Mouse (Mus musculus) kidney, adult 9 months (tissue): ENCODE measurements around the gene Gm49342.
"Not testable (repeated sequence)": the region's sequence is repeated elsewhere in the genome, so short reads cannot be mapped to it uniquely, and the experiment has no call there.

Experiments used
- DNase-seq: peaks from one replicate; pipeline ENCODE4 v3.0.0; 2022

Gene Gm49342

DNA sequence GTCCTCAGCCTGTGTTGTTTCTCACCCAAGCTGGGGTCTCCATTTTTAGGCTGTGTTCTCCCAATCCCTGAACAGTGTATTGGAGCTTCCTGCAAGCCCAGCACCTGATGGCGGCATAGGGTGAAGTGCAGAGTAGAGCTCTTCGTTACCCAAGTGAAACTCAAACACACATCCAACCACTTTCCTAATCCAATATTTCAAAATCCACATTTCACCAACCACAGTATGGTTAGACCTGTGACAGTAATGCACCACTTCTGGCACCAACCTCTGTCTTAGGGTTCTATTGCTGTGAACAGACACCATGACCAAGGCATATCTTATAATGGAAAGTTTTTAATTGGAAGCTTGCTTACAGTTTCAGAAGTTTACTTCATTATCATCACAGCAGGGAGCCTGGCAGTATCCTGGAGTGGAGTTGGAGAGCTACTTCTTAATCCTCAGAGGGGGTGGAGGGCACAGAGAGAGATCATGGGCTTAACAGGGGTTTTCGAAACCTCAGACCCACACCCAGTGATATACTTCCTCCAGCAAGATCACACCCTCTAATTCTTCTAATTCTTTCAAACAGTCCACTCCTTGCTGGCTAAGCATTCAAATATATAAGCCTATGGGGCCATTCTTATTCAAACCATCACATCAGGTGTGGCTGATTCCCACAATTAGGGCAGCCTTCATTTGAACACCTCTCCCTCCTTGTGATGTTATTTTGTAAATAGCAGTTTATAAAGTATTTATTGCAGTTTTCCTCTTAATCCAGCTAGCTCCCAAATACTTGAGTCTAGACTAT lies 6.0 kb upstream of the Gm49342 start:
- DNase-seq = no peak

DNA sequence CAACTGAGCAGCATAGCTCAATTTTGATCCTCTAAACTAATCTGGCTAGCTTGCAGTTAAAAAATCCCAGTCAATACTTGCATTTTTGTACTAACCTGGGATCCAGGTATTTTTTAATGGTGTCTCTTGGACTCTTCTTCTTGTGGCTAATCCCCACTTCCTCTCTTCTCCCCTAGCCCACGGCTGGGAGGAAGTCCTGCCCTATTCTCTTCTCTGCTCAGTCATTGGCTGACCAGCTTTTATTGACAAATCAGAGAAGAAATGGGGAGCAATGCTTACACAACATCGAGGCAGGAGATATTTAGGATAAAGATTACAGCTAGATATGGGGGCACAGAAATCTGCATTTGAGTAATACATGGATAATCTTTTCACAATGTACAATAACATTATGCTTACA lies 5.4 kb upstream of the Gm49342 start:
- DNase-seq = no peak

DNA sequence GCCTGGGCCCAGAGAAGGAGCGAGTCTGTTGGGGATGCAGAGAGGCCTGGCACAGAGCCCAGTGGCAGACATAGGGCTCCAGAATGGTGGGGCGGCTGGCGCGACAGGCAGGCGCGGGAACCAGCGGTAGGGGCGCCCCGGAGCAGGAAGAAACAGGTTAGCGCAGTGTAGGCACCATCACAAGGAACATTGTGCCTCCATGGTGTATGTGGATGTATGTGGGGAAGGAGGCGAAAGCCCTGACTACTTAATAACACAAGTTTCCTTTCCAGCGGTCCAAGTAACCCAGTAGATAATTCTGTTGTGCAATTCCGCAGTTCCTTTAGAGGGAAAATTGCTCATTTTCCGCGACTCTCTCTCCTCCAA lies 334 bp downstream of the Gm49342 start:
- not testable (repeated sequence) for DNase-seq

DNA sequence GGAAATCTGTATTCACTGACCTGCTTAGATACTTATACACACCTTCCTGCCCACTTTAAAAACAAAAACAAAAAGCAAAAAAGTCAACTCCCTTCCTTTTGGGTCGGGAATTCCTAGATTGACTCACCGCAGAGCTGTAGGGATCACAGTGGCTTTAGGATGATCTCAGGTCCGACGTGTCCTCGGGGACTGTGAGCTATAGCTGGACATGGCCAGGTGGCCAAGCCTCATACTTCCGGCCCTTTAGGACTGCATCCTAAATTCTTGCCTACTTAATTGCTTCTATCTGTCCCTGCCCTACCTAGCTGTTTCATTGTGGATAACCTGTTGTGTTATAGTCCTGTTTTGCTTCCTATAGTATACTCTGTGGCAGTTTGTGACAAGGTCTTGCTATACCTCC lies 764 bp downstream of the Gm49342 start:
- not testable (repeated sequence) for DNase-seq

DNA sequence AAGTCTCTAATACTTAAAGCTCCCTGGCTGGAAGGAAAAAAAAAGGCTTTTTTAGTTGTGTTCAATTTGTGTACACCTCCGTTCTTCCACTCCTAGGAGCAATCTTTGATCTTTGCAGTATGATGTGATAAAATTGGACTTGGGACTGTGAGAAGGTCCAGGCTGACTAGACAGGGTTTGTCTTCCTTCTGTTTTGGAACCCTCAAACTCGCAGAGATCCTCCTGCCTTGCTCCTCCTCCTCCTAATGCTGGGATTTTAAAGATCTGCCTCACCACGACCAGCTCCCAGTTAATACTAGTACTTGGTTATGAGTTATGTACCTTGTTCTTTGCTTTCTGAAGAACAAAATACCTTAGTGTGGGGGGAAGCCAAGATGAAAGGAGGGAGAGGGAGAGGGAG lies 1.2 kb downstream of the Gm49342 start:
- peak; percentile 52 for DNase-seq

DNA sequence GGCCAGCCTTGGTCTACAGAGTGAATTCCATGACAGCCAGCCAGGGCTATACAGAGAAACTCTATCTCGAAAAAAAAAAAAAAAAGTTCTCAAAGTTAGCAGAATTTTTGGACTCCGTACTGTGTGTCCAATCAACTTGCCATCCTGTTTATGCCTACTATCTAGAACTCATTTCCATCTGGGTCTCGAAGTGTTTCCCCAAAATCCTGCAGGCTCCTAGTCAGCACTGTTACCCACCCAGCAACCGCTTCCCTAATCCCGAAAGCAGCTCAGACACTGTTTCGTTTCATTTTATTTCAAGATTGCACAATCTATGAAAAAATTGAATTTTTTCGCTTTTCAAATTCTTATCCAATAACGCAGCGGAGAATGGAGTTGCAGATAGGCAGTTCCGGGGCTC lies 11.2 kb downstream of the Gm49342 start:
- DNase-seq = no peak

DNA sequence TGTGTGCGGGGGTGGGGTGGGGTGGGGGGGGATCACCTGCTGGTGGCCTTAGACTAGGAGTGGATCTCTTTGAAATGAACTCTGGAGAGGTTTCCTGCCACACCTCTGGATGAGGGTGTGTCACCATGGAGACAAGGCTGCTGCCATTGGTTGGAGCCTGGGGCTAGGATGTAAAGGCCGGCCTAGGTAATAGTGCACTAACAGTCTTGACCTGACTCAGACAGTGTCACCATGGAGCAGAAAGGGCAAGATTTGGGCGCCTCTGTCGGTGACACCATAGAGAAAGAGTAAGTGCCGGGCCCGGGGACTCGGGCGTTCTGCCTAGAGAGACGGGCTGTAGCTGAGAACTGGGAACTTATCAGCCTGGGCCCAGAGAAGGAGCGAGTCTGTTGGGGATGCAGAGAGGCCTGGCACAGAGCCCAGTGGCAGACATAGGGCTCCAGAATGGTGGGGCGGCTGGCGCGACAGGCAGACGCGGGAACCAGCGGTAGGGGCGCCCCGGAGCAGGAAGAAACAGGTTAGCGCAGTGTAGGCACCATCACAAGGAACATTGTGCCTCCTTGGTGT lies 11.7 kb downstream of the Gm49342 start, which contains the start of gene Pnp2:
Pnp2 (plus strand) TSS at position 51 of the 567 bp plus-strand sequence.
- DNase-seq = peak; percentile 62

DNA sequence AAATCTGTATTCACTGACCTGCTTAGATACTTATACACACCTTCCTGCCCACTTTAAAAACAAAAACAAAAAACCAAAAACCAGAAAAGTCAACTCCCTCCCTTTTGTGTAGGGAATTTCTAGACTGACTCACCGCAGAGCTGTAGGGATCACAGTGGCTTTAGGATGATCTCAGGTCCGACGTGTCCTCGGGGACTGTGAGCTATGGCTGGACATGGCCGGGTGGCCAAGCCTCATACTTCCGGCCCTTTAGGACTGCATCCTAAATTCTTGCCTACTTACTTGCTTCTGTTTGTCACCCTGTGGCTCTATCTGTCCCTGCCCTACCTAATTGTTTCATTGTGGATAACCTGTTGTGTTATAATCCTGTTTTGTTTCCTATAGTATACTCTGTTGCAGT lies 12.4 kb downstream of the Gm49342 start:
- not testable (repeated sequence) for DNase-seq

DNA sequence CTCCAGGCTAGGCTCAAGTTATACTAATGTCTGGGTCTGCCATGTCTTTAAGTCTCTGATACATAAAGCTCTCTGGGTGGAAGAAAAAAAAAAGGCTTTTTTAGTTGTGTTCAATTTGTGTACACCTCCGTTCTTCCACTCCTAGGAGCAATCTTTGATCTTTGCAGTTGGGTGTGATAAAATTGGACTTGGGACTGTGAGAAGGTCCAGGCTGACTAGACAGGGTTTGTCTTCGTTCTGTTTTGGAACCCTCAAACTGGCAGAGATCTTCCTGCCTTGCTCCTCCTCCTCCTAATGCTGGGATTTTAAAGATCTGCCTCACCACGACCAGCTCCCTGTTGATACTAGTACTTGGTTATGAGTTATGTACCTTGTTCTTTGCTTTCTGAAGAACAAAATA lies 12.8 kb downstream of the Gm49342 start:
- DNase-seq = peak; percentile 52

DNA sequence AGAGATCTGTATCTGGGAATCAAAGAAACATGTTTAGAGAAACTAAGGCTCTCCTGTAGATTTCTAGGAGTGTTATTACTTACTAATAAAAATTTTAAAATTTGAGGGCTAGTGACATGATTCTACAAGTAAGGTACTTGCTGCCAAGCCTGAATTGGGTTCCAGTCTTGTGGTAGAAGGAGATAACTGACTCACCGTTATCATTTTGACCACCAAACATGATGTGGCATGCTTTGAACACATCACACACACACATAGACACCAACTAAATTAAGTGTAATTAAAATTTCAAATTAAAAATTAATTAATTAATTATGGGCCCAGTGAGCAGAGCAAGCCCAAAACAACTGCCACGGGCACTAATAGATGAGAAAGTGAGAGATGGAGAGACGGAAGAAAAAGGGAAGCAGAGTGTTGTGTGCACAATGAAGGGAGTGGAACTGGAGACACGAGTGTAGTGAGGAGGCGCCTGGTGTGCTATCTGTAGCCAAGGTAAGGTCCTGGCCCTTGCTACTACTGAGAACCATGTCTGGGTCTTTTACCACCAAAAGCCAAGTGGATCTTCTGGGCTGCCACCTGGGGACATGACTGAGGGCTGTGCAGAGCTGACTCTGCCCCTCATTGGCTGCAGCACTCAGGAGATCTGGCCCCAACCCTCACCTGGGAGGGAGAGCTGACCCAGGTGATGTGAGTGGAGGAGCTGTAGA lies 14.1 kb downstream of the Gm49342 start:
- not testable (repeated sequence) for DNase-seq

DNA sequence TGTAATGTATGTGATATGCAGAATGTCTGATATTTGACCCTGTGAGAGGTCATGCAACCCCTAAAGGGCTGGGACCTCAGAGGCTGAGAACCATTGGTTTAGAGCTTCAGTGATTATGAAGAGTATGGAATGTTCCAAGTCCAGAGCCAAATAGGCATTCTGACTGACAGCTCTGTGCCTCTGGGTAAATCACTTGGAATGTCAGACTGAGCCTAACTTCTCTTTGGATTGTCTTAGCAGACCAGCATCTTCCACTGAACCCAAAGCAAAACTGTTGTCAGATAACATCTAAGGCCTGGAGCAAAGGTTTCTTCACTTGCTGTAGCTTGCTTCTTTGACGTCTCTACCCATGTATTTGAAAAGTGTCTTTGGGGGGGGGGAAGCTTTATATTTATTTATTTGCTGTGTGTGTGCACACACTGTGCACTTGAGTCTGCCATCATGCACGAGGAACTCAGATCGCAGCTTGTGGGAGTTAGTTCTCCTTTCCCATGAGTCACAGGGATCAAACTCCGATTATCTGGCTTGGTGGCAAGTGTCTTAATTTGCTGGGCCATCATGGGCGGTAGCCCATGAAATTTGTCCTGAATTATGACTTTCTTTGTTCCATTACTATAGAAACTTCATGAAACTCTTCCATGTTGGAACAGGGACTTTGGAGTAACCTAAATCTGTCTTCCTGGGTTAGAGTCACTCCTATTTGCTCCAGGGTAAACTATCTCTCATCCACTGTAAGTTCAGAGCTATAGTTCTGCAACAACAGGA lies 24.1 kb downstream of the Gm49342 start:
- DNase-seq = no peak

DNA sequence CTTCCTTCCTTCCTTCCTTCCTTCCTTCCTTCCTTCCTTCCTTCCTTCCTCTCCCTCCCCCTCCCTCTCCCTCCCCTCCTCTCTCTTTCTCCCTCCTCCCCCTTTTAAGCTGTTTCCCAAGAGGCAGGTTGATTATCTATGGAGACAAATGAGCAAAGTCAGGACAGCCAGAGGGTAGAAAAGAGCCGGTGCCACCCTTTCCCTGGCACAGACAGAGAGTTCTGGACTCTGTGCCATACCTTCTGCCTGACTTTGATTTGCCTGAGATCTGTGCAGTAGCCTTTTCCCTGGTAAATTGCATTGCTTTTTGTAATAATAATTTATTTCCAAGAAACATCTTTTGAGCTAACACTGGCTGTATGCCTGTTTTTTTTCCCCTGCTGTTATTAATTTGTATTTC lies 24.7 kb downstream of the Gm49342 start:
- DNase-seq = no peak

DNA sequence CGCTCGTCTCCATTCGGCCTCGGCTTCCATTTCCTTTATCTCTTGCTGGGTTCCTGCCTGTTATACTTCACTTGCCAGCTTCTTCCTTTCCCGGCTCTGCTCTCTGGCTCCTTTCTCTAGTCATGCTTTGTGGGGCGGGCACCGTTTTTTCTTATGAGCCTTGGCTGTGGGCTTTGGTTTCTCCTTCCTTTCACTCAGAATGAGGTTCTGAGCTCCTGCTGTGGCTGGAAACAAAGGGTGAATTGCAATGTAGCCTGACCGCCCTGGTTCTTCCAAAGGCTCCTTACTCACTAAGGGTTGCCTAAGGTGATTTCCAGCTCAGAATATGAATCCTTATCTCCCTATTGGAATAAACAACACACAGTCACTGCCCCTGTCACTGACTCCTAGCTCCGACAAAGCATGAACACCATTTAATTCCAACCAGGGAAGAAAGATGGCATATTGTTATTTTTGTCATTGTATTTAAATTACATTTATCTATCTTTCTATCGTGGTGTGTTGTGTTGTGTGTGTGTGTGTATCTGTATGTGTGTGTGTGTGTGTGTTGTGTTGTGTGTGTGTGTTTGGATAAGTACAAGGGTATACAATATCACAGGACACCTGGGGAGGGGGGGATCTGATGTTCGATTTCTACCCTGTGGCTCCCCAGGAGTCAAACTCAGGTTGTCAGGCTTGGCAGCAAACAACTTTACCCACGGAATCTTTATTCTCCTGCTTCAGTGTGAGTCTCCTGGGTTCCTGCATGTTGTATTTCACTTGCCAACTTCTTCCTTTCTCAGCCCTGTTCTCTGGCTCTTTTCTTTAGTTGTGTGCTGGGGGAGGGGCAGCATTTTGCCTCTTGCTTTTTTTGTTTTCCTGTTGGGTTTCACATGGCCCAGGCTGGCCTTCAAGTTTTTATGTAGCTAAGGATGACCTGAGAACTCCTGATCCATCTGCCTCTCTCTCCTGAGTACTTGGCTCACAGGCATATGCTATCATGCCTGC lies 25.5 kb downstream of the Gm49342 start:
- no peak for DNase-seq

DNA sequence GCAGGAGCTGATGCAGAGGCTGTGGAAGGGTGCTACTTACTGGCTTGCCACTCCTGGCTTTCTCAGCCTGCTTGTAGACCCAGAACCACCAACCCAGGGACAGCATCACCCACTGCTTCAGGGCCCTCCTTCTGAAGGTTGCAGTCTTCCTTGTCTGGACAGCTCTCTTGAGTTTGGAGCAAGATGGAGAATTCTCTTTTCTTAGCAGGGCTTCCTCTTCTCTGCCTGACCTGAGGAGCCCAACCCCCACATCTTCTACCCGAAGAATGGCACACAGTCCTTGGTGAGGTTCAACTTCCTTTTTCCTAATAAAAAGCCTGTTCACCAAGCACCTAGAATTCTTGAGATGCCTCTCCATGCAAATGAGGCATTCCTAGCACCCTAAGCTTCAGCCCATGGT lies 26.5 kb downstream of the Gm49342 start:
- DNase-seq = no peak

DNA sequence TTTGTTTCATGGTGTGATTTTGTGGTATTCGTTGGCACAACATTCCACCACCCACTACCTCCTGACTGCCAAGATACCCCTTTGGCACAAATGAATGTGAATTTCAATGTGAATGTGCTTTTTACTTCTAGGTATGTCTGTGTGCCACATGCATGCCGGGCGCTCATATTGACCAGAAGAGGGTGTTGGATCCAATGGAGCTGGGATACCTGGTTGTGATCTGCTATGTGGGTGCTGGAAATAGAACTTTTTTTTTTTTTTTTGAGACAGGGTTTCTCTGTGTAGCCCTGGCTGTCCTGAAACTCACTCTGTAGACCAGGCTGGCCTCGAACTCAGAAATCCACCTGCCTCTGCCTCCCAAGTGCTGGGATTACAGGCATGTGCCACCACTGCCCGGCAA lies 28.7 kb downstream of the Gm49342 start:
- not testable (repeated sequence) for DNase-seq

DNA sequence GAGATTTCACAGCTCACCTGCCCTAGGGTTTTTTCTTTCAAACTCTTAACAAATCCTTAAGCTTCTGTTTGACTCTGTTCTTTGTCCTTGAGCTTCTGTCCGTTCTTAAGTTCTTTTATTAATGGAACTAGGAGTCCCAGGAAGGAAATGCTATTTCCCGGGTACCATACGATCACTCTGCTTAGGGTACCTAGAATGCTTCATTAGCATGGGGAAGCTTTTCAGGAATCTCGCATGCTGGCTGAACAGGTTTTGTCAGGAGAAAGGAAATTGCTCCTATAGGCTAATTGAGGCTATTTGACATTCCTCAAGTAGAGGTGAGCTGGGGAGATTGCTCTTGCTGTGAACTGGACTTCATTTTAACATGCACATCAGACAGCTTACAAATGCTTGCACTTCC lies 29.4 kb downstream of the Gm49342 start:
- DNase-seq = no peak

DNA sequence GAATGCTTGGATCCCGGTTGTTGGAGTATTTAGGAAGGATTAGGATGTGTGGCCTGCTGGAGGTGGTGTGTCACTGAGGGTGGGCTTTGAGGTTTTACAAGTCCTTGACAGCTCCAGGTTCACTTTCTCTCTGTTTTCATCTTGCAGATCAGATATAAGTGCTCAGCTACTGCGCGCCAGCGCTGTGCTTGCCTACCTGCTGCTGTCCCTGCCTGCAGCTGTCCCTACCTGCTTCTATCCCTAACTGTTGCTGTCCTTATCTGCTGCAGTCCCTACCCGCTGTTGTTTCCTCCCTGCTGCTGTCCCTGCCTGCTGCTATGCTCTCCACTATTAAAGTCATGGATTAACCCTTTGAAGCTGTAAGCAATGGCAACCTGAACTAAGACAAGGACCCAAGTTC lies 30.7 kb downstream of the Gm49342 start:
- DNase-seq = no peak

DNA sequence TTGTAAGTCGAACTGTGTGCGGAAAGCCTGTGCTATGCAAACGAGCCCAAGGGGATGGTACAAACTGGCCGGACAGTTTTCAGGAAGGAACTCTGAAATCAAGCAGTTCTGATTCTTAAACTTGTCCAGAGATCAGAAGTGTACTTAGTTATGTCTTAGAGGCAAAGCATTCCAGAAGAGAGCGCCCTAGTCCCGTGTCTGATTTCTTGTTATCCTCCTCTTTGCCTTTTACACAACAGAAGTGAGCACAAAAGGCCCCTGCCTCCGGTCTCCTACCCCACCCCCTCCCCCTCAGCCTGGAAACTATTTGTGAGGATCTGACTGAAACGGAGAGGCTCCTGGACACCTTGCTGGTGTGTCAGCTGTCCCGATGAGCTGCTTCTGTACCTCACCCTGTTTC lies 32.4 kb downstream of the Gm49342 start:
- peak; percentile 50 for DNase-seq

DNA sequence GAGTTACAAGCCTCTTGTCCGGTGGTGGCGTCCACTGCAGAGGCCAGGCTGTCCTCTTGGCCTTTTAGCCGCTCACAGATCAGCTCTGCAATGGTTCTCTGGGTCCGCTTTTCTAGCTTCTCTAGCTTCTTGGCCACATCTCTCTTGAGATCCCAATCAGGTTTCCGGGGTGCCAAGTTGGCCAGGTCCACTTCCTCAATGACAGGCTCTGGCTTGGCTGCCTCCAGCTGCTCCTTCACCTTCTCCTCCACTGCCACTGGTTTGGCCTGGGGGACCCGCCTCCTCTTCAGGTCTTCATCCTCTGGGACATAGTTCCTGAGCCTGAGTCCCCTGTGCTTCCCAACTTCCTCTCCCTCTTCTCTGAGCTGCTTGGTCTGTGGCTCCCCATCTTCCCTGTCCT lies 34.1 kb downstream of the Gm49342 start:
- DNase-seq = not testable (repeated sequence)

DNA sequence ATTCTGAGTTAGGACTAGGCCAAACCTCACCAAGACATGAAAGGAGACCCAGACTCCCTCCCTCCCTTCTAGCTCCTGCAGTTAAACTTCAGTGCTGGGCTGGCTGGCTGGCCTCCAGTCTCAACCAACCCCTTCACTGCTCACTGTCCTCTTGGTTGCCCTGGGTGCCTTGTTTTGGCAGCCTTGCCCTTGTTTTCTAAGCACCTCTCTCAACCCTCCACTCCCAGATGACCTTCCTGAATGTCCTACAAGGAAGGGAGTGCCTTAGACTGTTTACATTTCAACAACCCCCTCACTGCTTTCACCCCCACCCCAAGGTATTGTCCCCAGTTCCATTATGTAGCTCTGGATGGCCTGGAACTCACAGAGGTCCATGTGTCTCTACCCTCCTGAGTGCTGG lies 35.3 kb downstream of the Gm49342 start:
- DNase-seq = peak; percentile 39

DNA sequence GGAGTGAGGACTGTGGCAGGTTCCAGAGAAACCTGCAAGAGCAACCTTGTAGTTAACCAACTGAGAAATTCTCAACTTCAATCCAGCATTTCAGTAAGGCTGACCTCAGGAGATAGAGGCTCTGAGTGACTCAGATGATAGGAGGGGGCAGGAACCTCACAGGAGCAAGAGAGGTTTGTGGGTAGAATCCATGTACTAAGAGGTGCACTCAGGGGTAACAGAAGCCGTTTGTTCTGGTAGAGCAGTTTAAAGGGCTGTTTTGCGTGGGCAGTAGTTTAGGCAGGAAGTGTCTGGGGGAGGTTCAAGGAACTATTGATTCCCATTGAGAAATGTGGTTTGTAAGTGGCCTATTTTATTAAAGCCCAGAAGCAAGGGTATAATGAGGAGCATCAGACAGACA lies 36.9 kb downstream of the Gm49342 start:
- DNase-seq = no peak

DNA sequence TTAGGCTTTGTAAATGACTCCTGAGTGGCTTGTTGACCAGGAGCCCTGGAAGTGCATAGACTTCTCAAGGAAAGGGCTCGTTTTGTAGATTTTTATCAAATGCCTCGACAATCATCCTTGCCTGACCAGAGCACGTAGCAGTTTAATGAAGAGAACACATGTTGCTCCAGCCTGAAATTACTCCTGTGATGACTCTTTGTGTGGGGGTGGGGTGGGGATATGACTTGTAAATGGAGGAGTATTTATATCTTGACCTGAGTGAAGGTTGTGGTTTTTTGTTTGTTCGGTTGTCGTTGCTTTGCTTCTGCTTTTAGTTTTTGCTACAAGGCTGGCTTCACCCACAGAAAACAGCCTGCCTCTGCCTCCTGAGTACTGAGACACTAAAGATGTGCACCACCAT lies 37.5 kb downstream of the Gm49342 start:
- no peak for DNase-seq
